Mouse (Mus musculus): ENCODE data around the gene Cyb5r3.

DNA sequence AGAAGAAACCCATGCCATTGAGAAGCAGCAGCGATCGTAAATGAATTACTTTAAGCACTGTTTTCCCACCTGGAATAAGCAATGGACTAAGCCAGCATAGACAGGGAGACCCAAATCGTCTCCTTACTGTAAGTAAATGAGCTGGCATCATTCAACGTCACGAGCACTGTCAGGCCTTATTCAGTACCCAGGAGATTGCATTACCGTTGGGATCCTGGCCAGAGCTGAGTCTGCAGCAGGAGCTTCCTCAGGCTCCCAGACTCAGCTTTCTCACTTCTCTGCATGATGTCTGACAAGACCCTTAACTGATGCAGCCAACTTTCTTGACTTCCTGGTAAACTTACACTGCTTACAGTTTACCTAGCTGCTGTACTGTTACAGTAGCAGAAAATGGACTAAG is 37.7 kb downstream of the Cyb5r3 start:
- no peak for TF ChIP-seq CTCF (IDR thresholded peaks at IDR 0.05; ENCODE audit: borderline replicate concordance, extremely low read depth, insufficient read depth, insufficient read length)
- TF ChIP-seq POLR2A (IDR thresholded peaks at IDR 0.05; ENCODE audit: borderline replicate concordance, extremely low read depth, insufficient read depth, insufficient read length, poor library complexity, severe bottlenecking) = no peak

All from brain, embryonic 14.5 days (tissue).